In the genomic region with DNA sequence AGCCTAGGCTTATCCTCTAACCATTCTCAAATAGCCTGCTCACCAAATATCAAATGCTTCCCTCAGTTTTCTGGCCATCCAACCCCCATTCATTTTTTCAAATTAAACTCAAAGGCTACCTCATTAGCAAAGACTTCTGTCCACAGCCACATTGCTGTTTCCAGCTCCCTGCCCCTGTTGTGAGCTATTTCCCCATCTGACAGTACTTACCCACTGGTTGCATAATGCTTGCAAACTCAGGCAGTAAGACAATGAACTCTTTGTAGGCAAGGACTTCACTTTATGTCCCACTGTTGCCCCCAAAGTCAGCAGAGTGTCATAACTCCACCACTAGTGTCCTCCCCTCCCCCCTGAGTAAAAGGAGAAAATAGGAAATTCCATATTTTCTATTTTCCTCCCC, we compare ENCODE assay signal across 28 mouse cellular contexts.
DNase-seq lines count a peak whose midpoint lies in the region; ATAC-seq lines count a peak whose summit lies in the region.
"Had no signal": no experiment of that assay in that cellular context is flagged by ENCODE, and none has a peak within 500 bp of the region (broad histone marks: within the 10 kb centered on the region; RNA-seq: fewer than 3 reads in every experiment).

No protein-coding gene starts in this region.

- no peak for ATAC-seq in intestine, embryonic 14.5 days (replicated peaks; ENCODE audit: low FRiP score, low TSS enrichment, low read depth)
- no peak for ATAC-seq in intestine, embryonic 16.5 days
- no peak for ATAC-seq in midbrain, embryonic 16.5 days
- ATAC-seq: forebrain, postnatal 0 days; liver, embryonic 12.5 days; midbrain, embryonic 15.5 days had no signal

- no peak overlapping the region for H3K4me2 ChIP-seq in intestine, embryonic 14.5 days (ENCODE audit: low read length)
- H3K4me2 ChIP-seq in intestine, embryonic 16.5 days (ENCODE audit: low read depth, low read length): no peak overlapping the region
- no peak overlapping the region for H3K4me2 ChIP-seq in midbrain, embryonic 16.5 days (ENCODE audit: low read length)
- H3K4me2 ChIP-seq: embryonic facial prominence, embryonic 13.5 days; forebrain, embryonic 12.5 days; hindbrain, embryonic 12.5 days; liver, embryonic 12.5 days; midbrain, embryonic 15.5 days had no signal

- no peaks in the 10 kb centered on the region for H3K27me3 ChIP-seq in intestine, embryonic 14.5 days (replicated peaks; ENCODE audit: control insufficient read depth, insufficient read depth, low read length)
- no peaks in the 10 kb centered on the region for H3K27me3 ChIP-seq in intestine, embryonic 16.5 days (replicated peaks; ENCODE audit: control insufficient read depth, insufficient read depth, low read length)
- no peaks in the 10 kb centered on the region for H3K27me3 ChIP-seq in midbrain, embryonic 16.5 days (ENCODE audit: control insufficient read depth, insufficient read depth, low read depth, low read length)
- H3K27me3 ChIP-seq in limb, embryonic 10.5 days (ENCODE audit: low read depth, poor library complexity, severe bottlenecking): no peaks in the 10 kb centered on the region
- H3K27me3 ChIP-seq: embryonic facial prominence, embryonic 13.5 days; forebrain, embryonic 12.5 days; hindbrain, embryonic 12.5 days; liver, embryonic 12.5 days; midbrain, embryonic 15.5 days had no signal

- no peak overlapping the region for H3K27ac ChIP-seq in intestine, embryonic 14.5 days (ENCODE audit: low read depth)
- H3K27ac ChIP-seq in intestine, embryonic 16.5 days (ENCODE audit: low read length): no peak overlapping the region
- no peak overlapping the region for H3K27ac ChIP-seq in midbrain, embryonic 16.5 days (ENCODE audit: low read length)
- H3K27ac ChIP-seq in limb, embryonic 10.5 days: no peak overlapping the region
- H3K27ac ChIP-seq: embryonic facial prominence, embryonic 13.5 days; forebrain, embryonic 12.5 days; hindbrain, embryonic 12.5 days; kidney, postnatal 0 days; liver, embryonic 12.5 days; midbrain, embryonic 10.5 days; midbrain, embryonic 15.5 days had no signal

- peak; percentile 17 for DNase-seq in embryo, embryonic 10.5 days (ENCODE audit: low spot score)
- no peak for DNase-seq in embryo, embryonic 10 days (ENCODE audit: low spot score)
- peak; percentile 18 for DNase-seq in intestine, embryonic 14.5 days (ENCODE audit: low spot score)
- peak; percentile 34 for DNase-seq in NIH3T3 (ENCODE audit: low read depth)
- DNase-seq in mesoderm, embryonic 11.5 days (ENCODE audit: low read depth, low spot score): peak; percentile 35
- no peak for DNase-seq in limb, embryonic 10.5 days (ENCODE audit: low spot score)
- DNase-seq: adrenal gland, postnatal 25 days; cerebellum, adult 18-20 months; cerebellum, postnatal 10 days; forebrain, postnatal 0 days; gastrocnemius, postnatal 10 days; kidney, adult 8-10 months; kidney, postnatal 4 days; lung, adult 18-20 months; lung, postnatal 10 days; spleen, adult 18-20 months; thymus, postnatal 25 days had no signal

- H3K4me1 ChIP-seq in intestine, embryonic 14.5 days (replicated peaks; ENCODE audit: control insufficient read depth, insufficient read depth, low read length): no peaks in the 10 kb centered on the region
- no peaks in the 10 kb centered on the region for H3K4me1 ChIP-seq in intestine, embryonic 16.5 days (ENCODE audit: control insufficient read depth, insufficient read depth, low read length)
- no peaks in the 10 kb centered on the region for H3K4me1 ChIP-seq in midbrain, embryonic 16.5 days (ENCODE audit: control insufficient read depth, insufficient read depth, low read length)
- H3K4me1 ChIP-seq in limb, embryonic 10.5 days: 0 out of 2 replicates have a peak, but pooled peaks cover 3% of the 10 kb centered on the region
- H3K4me1 ChIP-seq: hindbrain, embryonic 12.5 days; liver, embryonic 12.5 days; midbrain, embryonic 10.5 days; midbrain, embryonic 15.5 days had no signal

- H3K36me3 ChIP-seq in intestine, embryonic 14.5 days (ENCODE audit: control insufficient read depth, insufficient read depth, low read length): no peaks in the 10 kb centered on the region
- H3K36me3 ChIP-seq in intestine, embryonic 16.5 days (ENCODE audit: control insufficient read depth, insufficient read depth, low read length): no peaks in the 10 kb centered on the region
- no peaks in the 10 kb centered on the region for H3K36me3 ChIP-seq in midbrain, embryonic 16.5 days (ENCODE audit: control insufficient read depth, insufficient read depth, low read length)
- no peaks in the 10 kb centered on the region for H3K36me3 ChIP-seq in limb, embryonic 10.5 days
- H3K36me3 ChIP-seq: embryonic facial prominence, embryonic 13.5 days; forebrain, embryonic 12.5 days; G1E; hindbrain, embryonic 12.5 days; liver, embryonic 12.5 days; midbrain, embryonic 10.5 days; midbrain, embryonic 15.5 days had no signal

- H3K9me3 ChIP-seq in intestine, embryonic 14.5 days (ENCODE audit: control insufficient read depth, low read length): no peaks in the 10 kb centered on the region
- H3K9me3 ChIP-seq in intestine, embryonic 16.5 days (ENCODE audit: control insufficient read depth, low read length): no peaks in the 10 kb centered on the region
- H3K9me3 ChIP-seq in midbrain, embryonic 16.5 days (replicated peaks; ENCODE audit: control insufficient read depth, low read length, poor library complexity, severe bottlenecking): no peaks in the 10 kb centered on the region
- no peaks in the 10 kb centered on the region for H3K9me3 ChIP-seq in limb, embryonic 10.5 days (replicated peaks)
- H3K9me3 ChIP-seq: embryonic facial prominence, embryonic 13.5 days; forebrain, embryonic 12.5 days; G1E; hindbrain, embryonic 12.5 days; liver, embryonic 12.5 days; midbrain, embryonic 10.5 days; midbrain, embryonic 15.5 days had no signal

- H3K9ac ChIP-seq in intestine, embryonic 14.5 days (ENCODE audit: low read length): no peak overlapping the region
- no peak overlapping the region for H3K9ac ChIP-seq in intestine, embryonic 16.5 days (ENCODE audit: low read depth, low read length)
- H3K9ac ChIP-seq in midbrain, embryonic 16.5 days (ENCODE audit: low read depth, low read length): no peak overlapping the region
- H3K9ac ChIP-seq: embryonic facial prominence, embryonic 13.5 days; forebrain, embryonic 12.5 days; forebrain, postnatal 0 days; hindbrain, embryonic 12.5 days; liver, embryonic 12.5 days; midbrain, embryonic 15.5 days had no signal

- no peak overlapping the region for H3K4me3 ChIP-seq in intestine, embryonic 14.5 days (ENCODE audit: low read depth, low read length)
- H3K4me3 ChIP-seq in intestine, embryonic 16.5 days (ENCODE audit: low read length): no peak overlapping the region
- no peak overlapping the region for H3K4me3 ChIP-seq in midbrain, embryonic 16.5 days (ENCODE audit: low read depth, low read length)
- H3K4me3 ChIP-seq in limb, embryonic 10.5 days: no peak overlapping the region
- H3K4me3 ChIP-seq: embryonic facial prominence, embryonic 13.5 days; erythroblast, embryonic 14.5 days; forebrain, embryonic 12.5 days; hindbrain, embryonic 12.5 days; liver, embryonic 12.5 days; midbrain, embryonic 10.5 days; midbrain, embryonic 15.5 days had no signal

Comparison
In these comparisons a context has a peak if more than half of its experiments do, and no peak if none do; other contexts are left out.
1. DNase-seq: peak in embryo, embryonic 10.5 days (single experiment), intestine, embryonic 14.5 days (single experiment), NIH3T3 (single experiment) and mesoderm, embryonic 11.5 days (single experiment); none in embryo, embryonic 10 days (single experiment) and limb, embryonic 10.5 days (single experiment).